Mouse (Mus musculus): ENCODE data around the gene Frem2. TPM values are rescaled to one million over a fixed set of nuclear protein-coding genes. Genes with fewer than 3 reads are reported as not detected.

The Frem2 gene
- 9.0 and 10.8 TPM in 2 replicates for polyA plus RNA-seq (2015; fragmentation: Nextera tagmentation; extraction: Ambion mirVana)

- under 1% methylated on average over 34 of the region's 34 CpGs for WGBS
- Histone ChIP-seq H3K4me2 (ENCODE audit: low read length) (peak within 1 kb of the TSS; percentile 88), H3K9ac (ENCODE audit: low read depth, low read length) (peak within 1 kb of the TSS; percentile 59), H3K36me3 (ENCODE audit: insufficient read depth, low read length) (peaks cover 18% of the 10 kb centered on the region; the same call in 1 of the 2 replicates), H3K4me1 (replicated peaks; ENCODE audit: insufficient read depth, low read length) (peaks cover 5% of the 10 kb centered on the region; the same call in 1 of the 2 replicates), H3K27me3 (ENCODE audit: insufficient read depth, low read length) (no peaks in the 10 kb centered on the region), H3K27ac (peak within 1 kb of the TSS; percentile 79), H3K4me3 (replicated peaks; ENCODE audit: low read depth, low read length) (peak within 1 kb of the TSS; percentile 53), H3K9me3 (replicated peaks; ENCODE audit: low read length) (peaks cover 10% of the 10 kb centered on the region; the same call in 1 of the 2 replicates)
- no peak for TF ChIP-seq CTCF (IDR thresholded peaks at IDR 0.05; ENCODE audit: low read depth)
- DNase-seq (ENCODE audit: low spot score) (peak; percentile 85), ATAC-seq (replicated peaks; ENCODE audit: low FRiP score, low read depth) (peak; percentile 94)
Observed at GRCm38 (mm10) chr3:53656878-53657561, at the start of gene Frem2. Gene Frem2 (minus strand): TSS chr3:53657355.

- no peak for ATAC-seq (replicated peaks; ENCODE audit: low FRiP score, low read depth)
- no peaks in the 10 kb centered on the region for H3K9me3 ChIP-seq (replicated peaks; ENCODE audit: low read length)
- H3K4me2 ChIP-seq (ENCODE audit: low read length), result no peak overlapping the region
- no peak overlapping the region for H3K9ac ChIP-seq (ENCODE audit: low read depth, low read length)
- H3K27ac ChIP-seq, result no peak overlapping the region
- no peak overlapping the region for H3K4me3 ChIP-seq (replicated peaks; ENCODE audit: low read depth, low read length)
- no peak for TF ChIP-seq CTCF (IDR thresholded peaks at IDR 0.05; ENCODE audit: low read depth)
- no peaks in the 10 kb centered on the region for H3K36me3 ChIP-seq (ENCODE audit: insufficient read depth, low read length)
- 38% methylated on average over 6 of the region's 6 CpGs for WGBS
- no peaks in the 10 kb centered on the region for H3K27me3 ChIP-seq (ENCODE audit: insufficient read depth, low read length)
- peak; percentile 32 for DNase-seq (ENCODE audit: low spot score)
- H3K4me1 ChIP-seq (replicated peaks; ENCODE audit: insufficient read depth, low read length), result no peaks in the 10 kb centered on the region; the same call in 1 of the 2 replicates
Observed at GRCm38 (mm10) chr3:53705992-53706495, 48.9 kb upstream of the Frem2 start.

- DNase-seq (ENCODE audit: low spot score), result no peak
- H3K4me3 ChIP-seq (replicated peaks; ENCODE audit: low read depth, low read length), result no peak overlapping the region
- H3K4me1 ChIP-seq (replicated peaks; ENCODE audit: insufficient read depth, low read length), result no peaks in the 10 kb centered on the region; the same call in 1 of the 2 replicates
- WGBS, result 40% methylated on average over 8 of the region's 8 CpGs
- no peak for TF ChIP-seq CTCF (IDR thresholded peaks at IDR 0.05; ENCODE audit: low read depth)
- no peak overlapping the region for H3K9ac ChIP-seq (ENCODE audit: low read depth, low read length)
- no peaks in the 10 kb centered on the region for H3K36me3 ChIP-seq (ENCODE audit: insufficient read depth, low read length)
- no peaks in the 10 kb centered on the region for H3K27me3 ChIP-seq (ENCODE audit: insufficient read depth, low read length)
- H3K4me2 ChIP-seq (ENCODE audit: low read length), result no peak overlapping the region
- peak; percentile 76 for ATAC-seq (replicated peaks; ENCODE audit: low FRiP score, low read depth)
- H3K27ac ChIP-seq, result no peak overlapping the region
- H3K9me3 ChIP-seq (replicated peaks; ENCODE audit: low read length), result no peaks in the 10 kb centered on the region
Observed at GRCm38 (mm10) chr3:53703126-53703505, 46.0 kb upstream of the Frem2 start.

- no peak overlapping the region for H3K9ac ChIP-seq (ENCODE audit: low read depth, low read length)
- 49% methylated on average over 9 of the region's 9 CpGs for WGBS
- no peak overlapping the region for H3K27ac ChIP-seq
- TF ChIP-seq CTCF (IDR thresholded peaks at IDR 0.05; ENCODE audit: low read depth), result no peak
- no peak overlapping the region for H3K4me3 ChIP-seq (replicated peaks; ENCODE audit: low read depth, low read length)
- no peak overlapping the region for H3K4me2 ChIP-seq (ENCODE audit: low read length)
- no peak for DNase-seq (ENCODE audit: low spot score)
- no peaks in the 10 kb centered on the region for H3K36me3 ChIP-seq (ENCODE audit: insufficient read depth, low read length)
- H3K27me3 ChIP-seq (ENCODE audit: insufficient read depth, low read length), result no peaks in the 10 kb centered on the region
- ATAC-seq (replicated peaks; ENCODE audit: low FRiP score, low read depth), result no peak
- H3K4me1 ChIP-seq (replicated peaks; ENCODE audit: insufficient read depth, low read length), result no peaks in the 10 kb centered on the region; the same call in 1 of the 2 replicates
- H3K9me3 ChIP-seq (replicated peaks; ENCODE audit: low read length), result no peaks in the 10 kb centered on the region
Observed at GRCm38 (mm10) chr3:53702421-53703125, 45.4 kb upstream of the Frem2 start.

- Histone ChIP-seq H3K4me1 (replicated peaks; ENCODE audit: insufficient read depth, low read length) (no peaks in the 10 kb centered on the region; the same call in 1 of the 2 replicates), H3K4me3 (replicated peaks; ENCODE audit: low read depth, low read length) (no peak overlapping the region), H3K9ac (ENCODE audit: low read depth, low read length) (no peak overlapping the region), H3K27ac (no peak overlapping the region), H3K4me2 (ENCODE audit: low read length) (no peak overlapping the region), H3K9me3 (replicated peaks; ENCODE audit: low read length) (no peaks in the 10 kb centered on the region), H3K27me3 (ENCODE audit: insufficient read depth, low read length) (no peaks in the 10 kb centered on the region), H3K36me3 (ENCODE audit: insufficient read depth, low read length) (no peaks in the 10 kb centered on the region)
- no peak for TF ChIP-seq CTCF (IDR thresholded peaks at IDR 0.05; ENCODE audit: low read depth)
- 57% methylated on average over 1 of the region's 1 CpGs for WGBS
- DNase-seq (ENCODE audit: low spot score), result no peak
- no peak for ATAC-seq (replicated peaks; ENCODE audit: low FRiP score, low read depth)
Observed at GRCm38 (mm10) chr3:53701940-53702339, 44.8 kb upstream of the Frem2 start.

- DNase-seq (ENCODE audit: low spot score) (peak; percentile 33), ATAC-seq (replicated peaks; ENCODE audit: low FRiP score, low read depth) (peak; percentile 90)
- no peaks in the 10 kb centered on the region for H3K9me3 ChIP-seq (replicated peaks; ENCODE audit: low read length)
- H3K27me3 ChIP-seq (ENCODE audit: insufficient read depth, low read length), result no peaks in the 10 kb centered on the region
- H3K36me3 ChIP-seq (ENCODE audit: insufficient read depth, low read length), result no peaks in the 10 kb centered on the region
- H3K27ac ChIP-seq, result no peak overlapping the region
- H3K4me3 ChIP-seq (replicated peaks; ENCODE audit: low read depth, low read length), result no peak overlapping the region
- no peak overlapping the region for H3K4me2 ChIP-seq (ENCODE audit: low read length)
- H3K4me1 ChIP-seq (replicated peaks; ENCODE audit: insufficient read depth, low read length), result 0 out of 2 replicates have a peak, but pooled peaks cover under 1% of the 10 kb centered on the region
- WGBS, result 60% methylated on average over 6 of the region's 6 CpGs
- H3K9ac ChIP-seq (ENCODE audit: low read depth, low read length), result no peak overlapping the region
- no peak for TF ChIP-seq CTCF (IDR thresholded peaks at IDR 0.05; ENCODE audit: low read depth)
Observed at GRCm38 (mm10) chr3:53687776-53688175, 30.6 kb upstream of the Frem2 start.
